Mouse (Mus musculus) E14TG2a.4 (cell line): ENCODE data around the gene Fbxl17.

Experiments
- CTCF ChIP-seq: conservative IDR thresholded peaks from 2 replicates; pipeline ENCODE4 v1.5.1; 2014; ENCODE audit warnings: low read length
- POU5F1 ChIP-seq: IDR thresholded peaks from 2 replicates; pipeline ENCODE4 v1.6.1; 2014; ENCODE audit warnings: low read length, borderline replicate concordance

DNA sequence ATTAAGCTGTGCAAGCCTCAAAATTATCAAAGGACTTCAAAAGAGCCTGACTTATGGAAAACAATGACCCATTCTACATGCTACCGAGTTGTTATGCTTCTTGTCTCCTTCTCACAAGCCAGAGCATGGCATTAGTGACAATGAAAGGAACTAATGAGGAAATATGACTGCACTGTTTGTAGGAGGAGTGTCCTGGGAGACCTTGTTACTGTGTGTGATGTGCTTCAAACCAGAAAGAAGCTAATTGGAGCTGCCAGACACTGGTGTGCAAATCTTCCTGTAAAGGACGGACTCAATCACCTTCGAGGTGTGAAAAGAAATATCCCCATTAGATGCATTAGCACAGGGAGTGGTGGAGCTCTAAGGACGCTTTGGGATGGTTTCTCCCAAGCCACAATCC lies 270.7 kb downstream of the Fbxl17 start:
- no peak for TF ChIP-seq CTCF
- TF ChIP-seq POU5F1 = no peak
